Mouse (Mus musculus) cerebellum, adult 2 months (tissue): Measurements from ENCODE around the gene Ddr2.

Experiments used
- CTCF ChIP-seq: fragments of 200-500 bp; IDR thresholded peaks from 2 replicates; pipeline ENCODE4 v1.5.1; 2011; ENCODE audit warnings: low read depth, mild to moderate bottlenecking, control low read depth, low read length, moderate library complexity, borderline replicate concordance; ENCODE audit not compliant: insufficient read depth
- POLR2A ChIP-seq: fragments of 200-500 bp; IDR thresholded peaks from 2 replicates; pipeline ENCODE4 v1.6.1; 2011; ENCODE audit warnings: low read length, control low read depth, borderline replicate concordance; ENCODE audit not compliant: insufficient read depth

GRCm38 (mm10) chr1:169931698-169932097 lies 178.9 kb downstream of the Ddr2 start:
- no peak for TF ChIP-seq POLR2A
- TF ChIP-seq CTCF = no peak
